Mouse (Mus musculus): ENCODE measurements around the gene Syne1. TPM values are rescaled to one million over a fixed set of nuclear protein-coding genes. Genes with fewer than 3 reads are reported as not detected.
A peak's percentile ranks its signal among the peaks of the same experiment; 100 is the strongest.

The Syne1 gene
- total RNA-seq, 2 experiments from 2014 or later: 17.9 to 23.0 TPM

GRCm38 (mm10) chr10:5207905-5208641 lies 343.2 kb downstream of the Syne1 start:
- no peak for DNase-seq (ENCODE audit: low spot score in 2 of 2)

- no peak for DNase-seq (ENCODE audit: low spot score in 2 of 2)
Measured at GRCm38 (mm10) chr10:5205977-5206376, 345.3 kb downstream of the Syne1 start.

- DNase-seq (ENCODE audit: low spot score in 2 of 2): no peak
Measured at GRCm38 (mm10) chr10:5205570-5205969, 345.7 kb downstream of the Syne1 start.

GRCm38 (mm10) chr10:5203837-5204236 lies 347.4 kb downstream of the Syne1 start:
- DNase-seq (ENCODE audit: low spot score in 2 of 2): no peak

GRCm38 (mm10) chr10:5197356-5197755 lies 353.9 kb downstream of the Syne1 start:
- DNase-seq (ENCODE audit: low spot score in 2 of 2): no peak

- DNase-seq (ENCODE audit: low spot score in 2 of 2): no peak
Measured at GRCm38 (mm10) chr10:5196267-5196666, 355.0 kb downstream of the Syne1 start.

GRCm38 (mm10) chr10:5195288-5195687 lies 356.0 kb downstream of the Syne1 start:
- DNase-seq (ENCODE audit: low spot score in 2 of 2): no peak

GRCm38 (mm10) chr10:5194671-5195234 lies 356.5 kb downstream of the Syne1 start:
- DNase-seq (ENCODE audit: low spot score in 2 of 2): peak; percentile 58 to 59

GRCm38 (mm10) chr10:5194081-5194670 lies 357.1 kb downstream of the Syne1 start:
- no peak for DNase-seq (ENCODE audit: low spot score in 2 of 2)

GRCm38 (mm10) chr10:5192861-5193490 lies 358.3 kb downstream of the Syne1 start:
- DNase-seq (ENCODE audit: low spot score in 2 of 2): no peak

GRCm38 (mm10) chr10:5190756-5191155 lies 360.5 kb downstream of the Syne1 start:
- DNase-seq (ENCODE audit: low spot score in 2 of 2): no peak

GRCm38 (mm10) chr10:5188890-5189289 lies 362.4 kb downstream of the Syne1 start:
- DNase-seq (ENCODE audit: low spot score in 2 of 2): no peak

- DNase-seq (ENCODE audit: low spot score in 2 of 2): no peak
Measured at GRCm38 (mm10) chr10:5185156-5186083, 365.9 kb downstream of the Syne1 start.

- DNase-seq (ENCODE audit: low spot score in 2 of 2): peak in 1 of 2 experiments; percentile 11
Measured at GRCm38 (mm10) chr10:5181771-5182176, 369.5 kb downstream of the Syne1 start.

GRCm38 (mm10) chr10:5179891-5180290 lies 371.4 kb downstream of the Syne1 start:
- DNase-seq (ENCODE audit: low spot score in 2 of 2): no peak

GRCm38 (mm10) chr10:5177446-5178015 lies 373.8 kb downstream of the Syne1 start:
- DNase-seq (ENCODE audit: low spot score in 2 of 2): no peak

GRCm38 (mm10) chr10:5176371-5176770 lies 374.9 kb downstream of the Syne1 start:
- no peak for DNase-seq (ENCODE audit: low spot score in 2 of 2)

GRCm38 (mm10) chr10:5170425-5170824 lies 380.9 kb downstream of the Syne1 start:
- no peak for DNase-seq (ENCODE audit: low spot score in 2 of 2)

GRCm38 (mm10) chr10:5167481-5167880 lies 383.8 kb downstream of the Syne1 start:
- no peak for DNase-seq (ENCODE audit: low spot score in 2 of 2)

- no peak for DNase-seq (ENCODE audit: low spot score in 2 of 2)
Measured at GRCm38 (mm10) chr10:5165439-5165838, 385.8 kb downstream of the Syne1 start.

Data from adrenal gland, adult 18-20 months (tissue).